Comparison of ENCODE assay signal across 8 mouse cellular contexts in the genomic region with DNA sequence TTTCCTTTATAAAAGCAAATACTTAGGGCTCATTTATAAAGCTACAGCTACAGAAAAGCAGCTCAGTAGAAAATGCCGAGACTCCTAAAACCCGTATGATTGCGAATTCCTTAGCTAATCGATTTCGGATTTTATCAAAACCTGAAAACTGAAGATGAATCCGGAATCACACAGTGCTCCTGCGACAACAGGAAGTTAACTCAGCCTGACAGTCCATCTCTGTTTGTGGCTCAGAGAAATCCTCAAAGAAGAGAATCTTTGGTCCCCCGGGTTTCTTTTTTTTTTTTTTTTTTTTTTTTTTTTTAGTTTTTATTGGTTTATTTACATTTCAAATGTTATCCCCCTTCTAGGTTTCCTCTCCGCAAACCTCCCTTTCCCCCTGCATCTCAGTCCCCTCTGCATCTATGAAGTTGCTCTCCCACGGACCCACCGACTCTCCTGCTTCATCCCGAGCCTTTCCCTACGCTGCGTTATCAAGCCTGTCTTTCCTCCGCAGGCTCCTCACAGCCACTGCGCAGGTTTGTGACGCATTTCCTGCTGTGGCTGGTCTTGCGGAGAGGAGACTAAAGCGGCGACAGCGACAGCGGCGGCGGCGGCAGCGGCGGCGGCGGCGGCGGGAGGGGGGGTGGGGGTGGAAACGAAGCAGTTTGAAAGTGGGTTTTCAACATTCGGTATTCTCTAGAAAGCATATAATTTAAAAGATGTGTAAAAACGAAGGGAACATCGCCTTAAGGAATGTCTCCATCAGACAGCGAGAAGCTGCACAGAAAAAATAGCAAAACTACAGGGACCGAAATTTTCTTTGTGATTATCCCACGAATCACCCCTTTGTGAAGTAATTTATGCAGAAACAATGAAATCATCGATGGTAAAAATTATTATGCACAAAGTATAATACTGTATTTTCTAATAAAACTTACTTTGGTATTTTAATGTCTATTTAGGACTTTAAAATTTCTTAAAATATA.
DNase-seq lines count a peak whose midpoint lies in the region; ATAC-seq and TF ChIP-seq lines count a peak whose summit lies in the region.
"Not testable (repeated sequence)": the region's sequence is repeated elsewhere in the genome, so short reads cannot be mapped to it uniquely, and the experiment has no call there.

No protein-coding gene starts in this region.

- H3K9ac ChIP-seq in hindbrain, embryonic 15.5 days, result peak overlapping the region; percentile 22; the same call in 1 of the 2 replicates
- not testable (repeated sequence) for H3K9ac ChIP-seq in liver, embryonic 15.5 days; neural tube, embryonic 12.5 days

- intact Hi-C loops in gastrocnemius, adult 2 months (cut with DNase I), result not testable (repeated sequence)

- not testable (repeated sequence) for H3K27ac ChIP-seq in gastrocnemius, adult 2 months; liver, embryonic 15.5 days (replicated peaks); neural tube, embryonic 12.5 days
- H3K27ac ChIP-seq in hindbrain, embryonic 15.5 days (replicated peaks), result peak overlapping the region; percentile 65; the same call in 1 of the 2 replicates

- TF ChIP-seq CTCF in gastrocnemius, adult 2 months (IDR thresholded peaks at IDR 0.05), result not testable (repeated sequence)

- ATAC-seq in hindbrain, embryonic 15.5 days (ENCODE audit: low FRiP score, low read depth), result peak; percentile 95
- ATAC-seq in liver, embryonic 15.5 days (ENCODE audit: insufficient read depth), result not testable (repeated sequence)
- peak; percentile 96 for ATAC-seq in neural tube, embryonic 12.5 days (ENCODE audit: low FRiP score, low read depth)

- H3K4me2 ChIP-seq in hindbrain, embryonic 15.5 days, result peak overlapping the region; percentile 38
- H3K4me2 ChIP-seq in liver, embryonic 15.5 days, result peak overlapping the region; percentile 52
- H3K4me2 ChIP-seq in neural tube, embryonic 12.5 days (replicated peaks), result peak overlapping the region; percentile 40

- not testable (repeated sequence) for H3K36me3 ChIP-seq in hindbrain, embryonic 15.5 days; liver, embryonic 15.5 days (replicated peaks); neural tube, embryonic 12.5 days

- H3K9me3 ChIP-seq in hindbrain, embryonic 15.5 days; liver, embryonic 15.5 days (replicated peaks); neural tube, embryonic 12.5 days: not testable (repeated sequence)

- WGBS in hindbrain, embryonic 15.5 days, result 16% methylated on average over 39 of the region's 39 CpGs
- WGBS in liver, embryonic 15.5 days (ENCODE audit: insufficient replicate concordance), result 7% methylated on average over 39 of the region's 39 CpGs
- WGBS in neural tube, embryonic 12.5 days, result 13% methylated on average over 39 of the region's 39 CpGs

- H3K4me3 ChIP-seq in gastrocnemius, adult 2 months, result peak overlapping the region; percentile 38
- H3K4me3 ChIP-seq in hindbrain, embryonic 15.5 days, result peak overlapping the region; percentile 39
- H3K4me3 ChIP-seq in liver, embryonic 15.5 days (replicated peaks), result peak overlapping the region; percentile 29
- peak overlapping the region; percentile 27 for H3K4me3 ChIP-seq in neural tube, embryonic 12.5 days

- not testable (repeated sequence) for H3K4me1 ChIP-seq in hindbrain, embryonic 15.5 days (replicated peaks); liver, embryonic 15.5 days (replicated peaks); neural tube, embryonic 12.5 days

- not testable (repeated sequence) for H3K27me3 ChIP-seq in hindbrain, embryonic 15.5 days; liver, embryonic 15.5 days; neural tube, embryonic 12.5 days (replicated peaks)

- DNase-seq in adrenal gland, adult 8-10 months, result peak; percentile 10
- DNase-seq in embryo, embryonic 10.5 days (ENCODE audit: low spot score), result peak; percentile 44
- DNase-seq in gastrocnemius, adult 2 months, result peak; percentile 27
- peak; percentile 20 to 33 for DNase-seq in layer of hippocampus, postnatal 10 days (ENCODE audit: low spot score in 2 of 2)
- DNase-seq in thymus, postnatal 4 days, result peak; percentile 6
